In genomic region chr1:127773198-127773802, GRCm38 (mm10) we compare ENCODE assay signal across 8 mouse cellular contexts. TPM values are rescaled to one million over a fixed set of nuclear protein-coding genes. Genes with fewer than 3 reads are reported as not detected.
DNase-seq lines count a peak whose midpoint lies in the region; ATAC-seq and TF ChIP-seq lines count a peak whose summit lies in the region.

No protein-coding gene starts in this region.

- H3K4me3 ChIP-seq in lung, adult 2 months (replicated peaks; ENCODE audit: extremely low read depth, low read depth, low read length), result peak overlapping the region; percentile 67
- H3K4me3 ChIP-seq in embryonic facial prominence, embryonic 11.5 days (ENCODE audit: low read depth, low read length), result peak overlapping the region; percentile 68
- H3K4me3 ChIP-seq in hindbrain, embryonic 13.5 days, result peak overlapping the region; percentile 92

- peak; percentile 27; the same call in 1 of the 2 replicates for ATAC-seq in embryonic facial prominence, embryonic 11.5 days (replicated peaks; ENCODE audit: insufficient number of reproducible peaks, low FRiP score, low TSS enrichment, low read depth)
- ATAC-seq in hindbrain, embryonic 13.5 days (ENCODE audit: low FRiP score), result peak; percentile 62
- ATAC-seq in megakaryocyte-erythroid progenitor cell, adult 5-6 weeks (replicated peaks; ENCODE audit: low FRiP score, low TSS enrichment, poor library complexity, severe bottlenecking), result peak; percentile 17; the same call in 1 of the 2 replicates

- H3K4me1 ChIP-seq in lung, adult 2 months (ENCODE audit: control insufficient read depth, insufficient read depth, low read length), result peaks cover 11% of the 10 kb centered on the region
- H3K4me1 ChIP-seq in embryonic facial prominence, embryonic 11.5 days (ENCODE audit: control insufficient read depth, insufficient read depth, low read length), result no peaks in the 10 kb centered on the region
- H3K4me1 ChIP-seq in hindbrain, embryonic 13.5 days (replicated peaks), result peaks cover 35% of the 10 kb centered on the region

- peak overlapping the region; percentile 77 for H3K9ac ChIP-seq in embryonic facial prominence, embryonic 11.5 days (replicated peaks; ENCODE audit: low read length)
- H3K9ac ChIP-seq in hindbrain, embryonic 13.5 days, result peak overlapping the region; percentile 67

- no peak for DNase-seq in lung, adult 2 months
- no peak for DNase-seq in lung, adult 18-20 months
- no peak for DNase-seq in embryonic facial prominence, embryonic 11.5 days (ENCODE audit: low spot score)
- no peak for DNase-seq in left cerebral cortex, adult 11 months (ENCODE audit: low spot score)
- no peak for DNase-seq in yolk sac, embryonic 10.5 days (ENCODE audit: low spot score)
- no peak for DNase-seq in adrenal gland, postnatal 25 days

- no peaks in the 10 kb centered on the region for H3K36me3 ChIP-seq in embryonic facial prominence, embryonic 11.5 days (replicated peaks; ENCODE audit: control insufficient read depth, insufficient read depth, low read depth, low read length)
- no peaks in the 10 kb centered on the region for H3K36me3 ChIP-seq in hindbrain, embryonic 13.5 days

- WGBS in lung, adult 2 months, result 2% methylated on average over 14 of the region's 14 CpGs
- WGBS in embryonic facial prominence, embryonic 11.5 days, result 2% methylated on average over 14 of the region's 14 CpGs
- 2% methylated on average over 14 of the region's 14 CpGs for WGBS in hindbrain, embryonic 13.5 days

- TF ChIP-seq CTCF in lung, adult 2 months (IDR thresholded peaks at IDR 0.05; ENCODE audit: insufficient read depth, low read length), result no peak

- peak overlapping the region; percentile 35; the same call in 1 of the 2 replicates for H3K27ac ChIP-seq in embryonic facial prominence, embryonic 11.5 days (replicated peaks; ENCODE audit: low read depth, low read length)
- H3K27ac ChIP-seq in hindbrain, embryonic 13.5 days, result peak overlapping the region; percentile 84

- no peaks in the 10 kb centered on the region for H3K27me3 ChIP-seq in embryonic facial prominence, embryonic 11.5 days (ENCODE audit: control insufficient read depth, insufficient read depth, low read length)
- no peaks in the 10 kb centered on the region for H3K27me3 ChIP-seq in hindbrain, embryonic 13.5 days

- TF ChIP-seq POLR2A in lung, adult 2 months (IDR thresholded peaks at IDR 0.05; ENCODE audit: borderline replicate concordance, extremely low read depth, low read depth, low read length), result no peak

- H3K4me2 ChIP-seq in embryonic facial prominence, embryonic 11.5 days (ENCODE audit: low read depth, low read length), result peak overlapping the region; percentile 75
- peak overlapping the region; percentile 69 for H3K4me2 ChIP-seq in hindbrain, embryonic 13.5 days

- H3K9me3 ChIP-seq in embryonic facial prominence, embryonic 11.5 days (replicated peaks; ENCODE audit: control insufficient read depth, low read length), result no peaks in the 10 kb centered on the region
- H3K9me3 ChIP-seq in hindbrain, embryonic 13.5 days, result no peaks in the 10 kb centered on the region

RNA-seq across cellular contexts. Expression of gene Ccnt2, which starts 0.7 kb away (rescaled TPM):
- 21.4 and 27.6 TPM in 2 replicates for polyA plus RNA-seq in lung, adult 2 months (2012; rRNA removed)
- 76.2 and 77.1 TPM in 2 replicates for polyA plus RNA-seq in embryonic facial prominence, embryonic 11.5 days (2014; fragmentation: Nextera tagmentation; extraction: Ambion mirVana)
- polyA plus RNA-seq in hindbrain, embryonic 13.5 days (2015; fragmentation: Nextera tagmentation; extraction: Ambion mirVana), result 113 and 124 TPM in 2 replicates
- 68.8 and 93.0 TPM in 2 replicates for total RNA-seq in megakaryocyte-erythroid progenitor cell, adult 5-6 weeks (2014; fragmentation: Nextera tagmentation)
- 36.9 and 68.9 TPM in 2 replicates for total RNA-seq in megakaryocyte-erythroid progenitor cell, adult 5-6 weeks (2017)
- 49.4 and 56.7 TPM in 2 replicates for total RNA-seq in adrenal gland, postnatal 25 days (2021)

RNA-seq across cellular contexts. Expression of gene Acmsd, which starts 44.1 kb away (rescaled TPM):
- 0.05 TPM in 1 of 2 replicates, not detected in the other for polyA plus RNA-seq in lung, adult 2 months (2012; rRNA removed)
- 0.32 and 0.49 TPM in 2 replicates for polyA plus RNA-seq in embryonic facial prominence, embryonic 11.5 days (2014; fragmentation: Nextera tagmentation; extraction: Ambion mirVana)
- polyA plus RNA-seq in hindbrain, embryonic 13.5 days (2015; fragmentation: Nextera tagmentation; extraction: Ambion mirVana), result 0.09 TPM in 1 of 2 replicates, not detected in the other
- 5.9 and 14.7 TPM in 2 replicates for total RNA-seq in megakaryocyte-erythroid progenitor cell, adult 5-6 weeks (2014; fragmentation: Nextera tagmentation)
- 11.5 and 14.7 TPM in 2 replicates for total RNA-seq in megakaryocyte-erythroid progenitor cell, adult 5-6 weeks (2017)
- not detected in 2 replicates for total RNA-seq in adrenal gland, postnatal 25 days (2021)
